Mouse (Mus musculus) neural tube, embryonic 13.5 days (tissue): Measurements from ENCODE around the gene Rgl1. TPM values are rescaled to one million over a fixed set of nuclear protein-coding genes. Genes with fewer than 3 reads are reported as not detected.

ENCODE experiments used
- ATAC-seq: fragments of 200-750 bp; cut with Nextera tagmentation; 2 replicates; pipeline ENCODE4 v1.8.0; 2017; ENCODE audit warnings: low read depth, mild to moderate bottlenecking, moderate TSS enrichment, moderate library complexity
- H3K27ac ChIP-seq: fragments of 300-500 bp; sonication (generic); replicated peaks from 2 replicates; pipeline ENCODE4 v1.5.1; 2015; ENCODE audit warnings: moderate library complexity, mild to moderate bottlenecking, inconsistent platforms
- H3K27me3 ChIP-seq: fragments of 300-500 bp; sonication (generic); 2 replicates; pipeline ENCODE4 v1.6.1; 2015; ENCODE audit warnings: mild to moderate bottlenecking, inconsistent platforms
- H3K36me3 ChIP-seq: fragments of 300-500 bp; sonication (generic); 2 replicates; pipeline ENCODE4 v1.6.1; 2015; ENCODE audit warnings: mild to moderate bottlenecking, inconsistent platforms
- H3K4me1 ChIP-seq: fragments of 300-500 bp; sonication (generic); replicated peaks from 2 replicates; pipeline ENCODE4 v1.6.1; 2015; ENCODE audit warnings: inconsistent platforms
- H3K4me2 ChIP-seq: fragments of 300-500 bp; sonication (generic); 2 replicates; pipeline ENCODE4 v1.6.1; 2015; ENCODE audit warnings: inconsistent platforms, mild to moderate bottlenecking, moderate library complexity
- H3K4me3 ChIP-seq: fragments of 300-500 bp; sonication (generic); 2 replicates; pipeline ENCODE4 v1.5.1; 2015; ENCODE audit warnings: mild to moderate bottlenecking, inconsistent platforms
- H3K9ac ChIP-seq: fragments of 300-500 bp; sonication (generic); 2 replicates; pipeline ENCODE4 v1.6.1; 2015; ENCODE audit warnings: moderate library complexity, mild to moderate bottlenecking, inconsistent platforms
- H3K9me3 ChIP-seq: fragments of 300-500 bp; sonication (generic); 2 replicates; pipeline ENCODE4 v1.6.1; 2016; ENCODE audit warnings: inconsistent platforms
- WGBS: fragments of 180-500 bp; shearing (Covaris S2); methylation state at CpG from one replicate; pipeline ENCODE4 v1.1.7; 2015; 5-methylcytosine and 5-hydroxymethylcytosine counted together
- polyA plus RNA-seq: library from polyadenylated mRNA; unstranded; fragments of >200 nt; fragmentation: Nextera tagmentation; extraction: Ambion mirVana; gene quantifications from 2 replicates; pipeline ENCODE4 v1.2.1, GENCODE M21; 2015

Gene Rgl1
- polyA plus RNA-seq, 1 experiment from 2014 or later, result 25.4 TPM

- WGBS, result 92% methylated on average over 3 of the region's 3 CpGs
- ATAC-seq, result no peak
- no peaks in the 10 kb centered on the region for H3K27me3 ChIP-seq
- H3K9ac ChIP-seq, result no peak overlapping the region
- H3K36me3 ChIP-seq, result peaks cover 29% of the 10 kb centered on the region
- H3K4me3 ChIP-seq, result no peak overlapping the region
- no peak overlapping the region for H3K4me2 ChIP-seq
- no peaks in the 10 kb centered on the region for H3K9me3 ChIP-seq
- no peaks in the 10 kb centered on the region for H3K4me1 ChIP-seq
- no peak overlapping the region for H3K27ac ChIP-seq
Observed at GRCm38 (mm10) chr1:152540304-152540887, 225.8 kb downstream of the Rgl1 start.

GRCm38 (mm10) chr1:152538817-152539216 is 227.3 kb downstream of the Rgl1 start:
- H3K9me3 ChIP-seq, result no peaks in the 10 kb centered on the region
- H3K9ac ChIP-seq, result no peak overlapping the region
- WGBS, result 95% methylated on average over 4 of the region's 4 CpGs
- H3K4me3 ChIP-seq, result no peak overlapping the region
- H3K27me3 ChIP-seq, result no peaks in the 10 kb centered on the region
- peaks cover 26% of the 10 kb centered on the region for H3K36me3 ChIP-seq
- ATAC-seq, result no peak
- H3K4me1 ChIP-seq, result no peaks in the 10 kb centered on the region
- H3K27ac ChIP-seq, result no peak overlapping the region
- H3K4me2 ChIP-seq, result no peak overlapping the region

- H3K4me3 ChIP-seq, result no peak overlapping the region
- H3K4me2 ChIP-seq, result no peak overlapping the region
- H3K9me3 ChIP-seq, result no peaks in the 10 kb centered on the region
- ATAC-seq, result peak; percentile 40; the same call in 1 of the 2 replicates
- H3K27ac ChIP-seq, result 0 out of 2 replicates have a peak overlapping the region, but pooled peaks have one; percentile 3
- 73% methylated on average over 13 of the region's 13 CpGs for WGBS
- H3K27me3 ChIP-seq, result no peaks in the 10 kb centered on the region
- H3K9ac ChIP-seq, result no peak overlapping the region
- no peaks in the 10 kb centered on the region for H3K4me1 ChIP-seq
- H3K36me3 ChIP-seq, result peaks cover 18% of the 10 kb centered on the region
Observed at GRCm38 (mm10) chr1:152537186-152537585, 229.0 kb downstream of the Rgl1 start.

GRCm38 (mm10) chr1:152536416-152537018 is 229.6 kb downstream of the Rgl1 start:
- H3K27ac ChIP-seq, result no peak overlapping the region
- 47% methylated on average over 16 of the region's 16 CpGs for WGBS
- no peak overlapping the region for H3K4me2 ChIP-seq
- no peaks in the 10 kb centered on the region for H3K4me1 ChIP-seq
- ATAC-seq, result peak; percentile 36; the same call in 1 of the 2 replicates
- no peaks in the 10 kb centered on the region for H3K27me3 ChIP-seq
- H3K4me3 ChIP-seq, result no peak overlapping the region
- H3K9ac ChIP-seq, result no peak overlapping the region
- no peaks in the 10 kb centered on the region for H3K9me3 ChIP-seq
- peaks cover 18% of the 10 kb centered on the region for H3K36me3 ChIP-seq

- H3K4me3 ChIP-seq, result no peak overlapping the region
- H3K9me3 ChIP-seq, result no peaks in the 10 kb centered on the region
- H3K4me1 ChIP-seq, result no peaks in the 10 kb centered on the region
- no peak overlapping the region for H3K27ac ChIP-seq
- no peak overlapping the region for H3K4me2 ChIP-seq
- no peak for ATAC-seq
- WGBS, result 93% methylated on average over 7 of the region's 7 CpGs
- H3K9ac ChIP-seq, result no peak overlapping the region
- H3K36me3 ChIP-seq, result peaks cover 21% of the 10 kb centered on the region
- no peaks in the 10 kb centered on the region for H3K27me3 ChIP-seq
Observed at GRCm38 (mm10) chr1:152534531-152534930, 231.6 kb downstream of the Rgl1 start.

GRCm38 (mm10) chr1:152531498-152531897 is 234.7 kb downstream of the Rgl1 start:
- no peak overlapping the region for H3K4me3 ChIP-seq
- H3K4me2 ChIP-seq, result no peak overlapping the region
- H3K4me1 ChIP-seq, result no peaks in the 10 kb centered on the region
- no peaks in the 10 kb centered on the region for H3K9me3 ChIP-seq
- 74% methylated on average over 15 of the region's 15 CpGs for WGBS
- no peak overlapping the region for H3K9ac ChIP-seq
- H3K27ac ChIP-seq, result no peak overlapping the region
- H3K27me3 ChIP-seq, result no peaks in the 10 kb centered on the region
- peaks cover 13% of the 10 kb centered on the region; the same call in 1 of the 2 replicates for H3K36me3 ChIP-seq
- no peak for ATAC-seq

- 93% methylated on average over 3 of the region's 3 CpGs for WGBS
- no peak overlapping the region for H3K27ac ChIP-seq
- H3K9ac ChIP-seq, result no peak overlapping the region
- no peaks in the 10 kb centered on the region for H3K27me3 ChIP-seq
- no peaks in the 10 kb centered on the region for H3K9me3 ChIP-seq
- peaks cover 22% of the 10 kb centered on the region for H3K36me3 ChIP-seq
- H3K4me1 ChIP-seq, result peaks cover 5% of the 10 kb centered on the region
- no peak overlapping the region for H3K4me3 ChIP-seq
- ATAC-seq, result no peak
- no peak overlapping the region for H3K4me2 ChIP-seq
Observed at GRCm38 (mm10) chr1:152528778-152529177, 237.4 kb downstream of the Rgl1 start.

- Histone ChIP-seq H3K4me1 (peaks cover 5% of the 10 kb centered on the region), H3K27me3 (no peaks in the 10 kb centered on the region), H3K9me3 (no peaks in the 10 kb centered on the region), H3K4me2 (no peak overlapping the region), H3K9ac (no peak overlapping the region), H3K27ac (no peak overlapping the region), H3K36me3 (peaks cover 23% of the 10 kb centered on the region), H3K4me3 (no peak overlapping the region)
- ATAC-seq, result no peak
- WGBS, result 88% methylated on average over 6 of the region's 6 CpGs
Observed at GRCm38 (mm10) chr1:152528214-152528613, 237.9 kb downstream of the Rgl1 start.

GRCm38 (mm10) chr1:152526154-152526553 is 240.0 kb downstream of the Rgl1 start:
- ATAC-seq, result no peak
- Histone ChIP-seq H3K9me3 (no peaks in the 10 kb centered on the region), H3K27me3 (no peaks in the 10 kb centered on the region), H3K36me3 (peaks cover 29% of the 10 kb centered on the region), H3K4me1 (peaks cover 5% of the 10 kb centered on the region), H3K9ac (no peak overlapping the region), H3K4me3 (no peak overlapping the region), H3K27ac (no peak overlapping the region), H3K4me2 (no peak overlapping the region)
- 67% methylated on average over 9 of the region's 9 CpGs for WGBS

- Histone ChIP-seq H3K27ac (peak overlapping the region; percentile 54), H3K4me1 (peaks cover 5% of the 10 kb centered on the region), H3K9me3 (no peaks in the 10 kb centered on the region), H3K9ac (no peak overlapping the region), H3K36me3 (peaks cover 31% of the 10 kb centered on the region), H3K27me3 (no peaks in the 10 kb centered on the region), H3K4me2 (no peak overlapping the region), H3K4me3 (no peak overlapping the region)
- WGBS, result 31% methylated on average over 6 of the region's 6 CpGs
- peak; percentile 79; the same call in 1 of the 2 replicates for ATAC-seq
Observed at GRCm38 (mm10) chr1:152524987-152525648, 241.0 kb downstream of the Rgl1 start.

- ATAC-seq, result no peak
- H3K9ac ChIP-seq, result no peak overlapping the region
- no peak overlapping the region for H3K4me2 ChIP-seq
- H3K4me1 ChIP-seq, result peaks cover 5% of the 10 kb centered on the region
- H3K27me3 ChIP-seq, result no peaks in the 10 kb centered on the region
- 86% methylated on average over 22 of the region's 22 CpGs for WGBS
- no peak overlapping the region for H3K4me3 ChIP-seq
- no peaks in the 10 kb centered on the region for H3K9me3 ChIP-seq
- no peak overlapping the region for H3K27ac ChIP-seq
- H3K36me3 ChIP-seq, result peaks cover 31% of the 10 kb centered on the region
Observed at GRCm38 (mm10) chr1:152524098-152524892, 241.9 kb downstream of the Rgl1 start.

GRCm38 (mm10) chr1:152523292-152523691 is 242.9 kb downstream of the Rgl1 start:
- Histone ChIP-seq H3K4me2 (no peak overlapping the region), H3K4me1 (peaks cover 5% of the 10 kb centered on the region), H3K9me3 (no peaks in the 10 kb centered on the region), H3K4me3 (no peak overlapping the region), H3K27me3 (no peaks in the 10 kb centered on the region), H3K9ac (no peak overlapping the region), H3K27ac (no peak overlapping the region), H3K36me3 (peaks cover 41% of the 10 kb centered on the region)
- 81% methylated on average over 11 of the region's 11 CpGs for WGBS
- no peak for ATAC-seq
